Comparison of ENCODE assay signal across 11 mouse cellular contexts in the genomic region with DNA sequence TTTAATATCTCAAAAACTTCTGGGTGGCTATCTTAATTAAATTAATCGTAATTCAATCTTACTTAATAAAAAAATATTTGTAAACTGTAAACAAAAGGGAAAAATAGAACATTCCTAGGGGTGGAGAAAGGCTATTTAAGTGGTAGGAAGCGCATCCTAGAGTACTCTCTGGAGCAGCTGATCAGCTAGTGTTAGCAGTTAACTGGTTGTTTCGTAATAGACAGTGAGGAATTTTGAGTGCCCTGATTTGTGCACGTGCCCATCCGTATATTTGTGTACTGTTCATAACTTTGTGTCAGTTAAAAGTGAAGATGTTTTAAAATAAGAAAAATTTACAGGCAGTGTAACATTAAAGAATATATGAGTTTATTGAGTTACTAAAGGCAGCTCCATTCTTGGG.
A peak's percentile ranks its signal among the peaks of the same experiment; 100 is the strongest.
DNase-seq lines count a peak whose midpoint lies in the region; ATAC-seq and TF ChIP-seq lines count a peak whose summit lies in the region.
"Had no signal": no experiment of that assay in that cellular context is flagged by ENCODE, and none has a peak within 500 bp of the region (broad histone marks: within the 10 kb centered on the region; RNA-seq: fewer than 3 reads in every experiment).

No protein-coding gene starts in this region.

- peak overlapping the region; percentile 77 for H3K4me2 ChIP-seq in forebrain, embryonic 12.5 days
- peak overlapping the region; percentile 76 for H3K4me2 ChIP-seq in hindbrain, postnatal 0 days (ENCODE audit: low read depth, low read length)
- H3K4me2 ChIP-seq in midbrain, embryonic 16.5 days (ENCODE audit: low read length): peak overlapping the region; percentile 89

- no peak overlapping the region for H3K9ac ChIP-seq in forebrain, embryonic 12.5 days
- H3K9ac ChIP-seq in hindbrain, postnatal 0 days (replicated peaks; ENCODE audit: low read length): no peak overlapping the region
- H3K9ac ChIP-seq in midbrain, embryonic 16.5 days (ENCODE audit: low read depth, low read length): peak overlapping the region; percentile 59; the same call in 1 of the 2 replicates

- H3K4me1 ChIP-seq in forebrain, embryonic 12.5 days: peaks cover 11% of the 10 kb centered on the region
- H3K4me1 ChIP-seq in hindbrain, postnatal 0 days (ENCODE audit: insufficient read depth, low read length): no peaks in the 10 kb centered on the region
- H3K4me1 ChIP-seq in midbrain, embryonic 16.5 days (ENCODE audit: control insufficient read depth, insufficient read depth, low read length): peaks cover 2% of the 10 kb centered on the region; the same call in 1 of the 2 replicates

- H3K27ac ChIP-seq in layer of hippocampus, adult 2 months: no peak overlapping the region
- H3K27ac ChIP-seq in forebrain, embryonic 12.5 days: no peak overlapping the region
- no peak overlapping the region for H3K27ac ChIP-seq in hindbrain, postnatal 0 days
- H3K27ac ChIP-seq in midbrain, embryonic 16.5 days (ENCODE audit: low read length): no peak overlapping the region

- H3K4me3 ChIP-seq in layer of hippocampus, adult 2 months: peak overlapping the region; percentile 46
- H3K4me3 ChIP-seq in forebrain, embryonic 12.5 days (replicated peaks): peak overlapping the region; percentile 46
- peak overlapping the region; percentile 44 for H3K4me3 ChIP-seq in hindbrain, postnatal 0 days (ENCODE audit: low read length)
- H3K4me3 ChIP-seq in midbrain, embryonic 16.5 days (ENCODE audit: low read depth, low read length): peak overlapping the region; percentile 51

- H3K27me3 ChIP-seq in forebrain, embryonic 12.5 days: no peaks in the 10 kb centered on the region
- 0 out of 2 replicates have a peak, but pooled peaks cover 3% of the 10 kb centered on the region for H3K27me3 ChIP-seq in hindbrain, postnatal 0 days (ENCODE audit: insufficient read depth, low read length)
- no peaks in the 10 kb centered on the region for H3K27me3 ChIP-seq in midbrain, embryonic 16.5 days (ENCODE audit: control insufficient read depth, insufficient read depth, low read depth, low read length)

- DNase-seq in layer of hippocampus, adult 2 months (ENCODE audit: low spot score in 2 of 2): no peak
- DNase-seq in layer of hippocampus, postnatal 14 days (ENCODE audit: low spot score in 2 of 2): no peak
- no peak for DNase-seq in hindbrain, postnatal 0 days (ENCODE audit: low spot score)
- no peak for DNase-seq in cerebellum, postnatal 36 days
- no peak for DNase-seq in thymus, postnatal 10 days (ENCODE audit: low spot score in 2 of 2)
- DNase-seq in natural killer cell, adult 2 months (ENCODE audit: low spot score in 2 of 2): no peak
- DNase-seq: cerebellum, adult 8-10 months; kidney, adult 9 months; spleen, adult 18-20 months had no signal

- no peak for TF ChIP-seq CTCF in layer of hippocampus, adult 2 months (conservative IDR thresholded peaks at IDR 0.05)
- no peak for TF ChIP-seq CTCF in hindbrain, postnatal 0 days (IDR thresholded peaks at IDR 0.05; ENCODE audit: low read depth)

- 60% methylated on average over 5 of the region's 5 CpGs for whole genome bisulfite sequencing in forebrain, embryonic 12.5 days
- WGBS in hindbrain, postnatal 0 days: 53% methylated on average over 5 of the region's 5 CpGs
- WGBS in midbrain, embryonic 16.5 days: 56% methylated on average over 5 of the region's 5 CpGs

- 0 out of 2 replicates have a peak, but pooled peaks have one; percentile 8 for ATAC-seq in forebrain, embryonic 12.5 days (ENCODE audit: low FRiP score)
- peak; percentile 12; the same call in 1 of the 2 replicates for ATAC-seq in hindbrain, postnatal 0 days
- 0 out of 2 replicates have a peak, but pooled peaks have one; percentile 41 for ATAC-seq in midbrain, embryonic 16.5 days

- no peaks in the 10 kb centered on the region for H3K9me3 ChIP-seq in forebrain, embryonic 12.5 days
- no peaks in the 10 kb centered on the region for H3K9me3 ChIP-seq in hindbrain, postnatal 0 days (ENCODE audit: low read length)
- no peaks in the 10 kb centered on the region for H3K9me3 ChIP-seq in midbrain, embryonic 16.5 days (replicated peaks; ENCODE audit: control insufficient read depth, low read length, poor library complexity, severe bottlenecking)

- no peaks in the 10 kb centered on the region for H3K36me3 ChIP-seq in forebrain, embryonic 12.5 days (replicated peaks)
- no peaks in the 10 kb centered on the region for H3K36me3 ChIP-seq in hindbrain, postnatal 0 days (ENCODE audit: insufficient read depth, low read length)
- H3K36me3 ChIP-seq in midbrain, embryonic 16.5 days (ENCODE audit: control insufficient read depth, insufficient read depth, low read length): no peaks in the 10 kb centered on the region
